Mouse (Mus musculus) stomach, embryonic 14.5 days (tissue): Measurements from ENCODE around the gene Erbb2. TPM values are rescaled to one million over a fixed set of nuclear protein-coding genes. Genes with fewer than 3 reads are reported as not detected.
"Not testable (repeated sequence)": the region's sequence is repeated elsewhere in the genome, so short reads cannot be mapped to it uniquely, and the experiment has no call there.

Source experiments
- ATAC-seq: fragments of 200-750 bp; cut with Nextera tagmentation; 2 replicates; pipeline ENCODE4 v1.8.0; 2017; ENCODE audit warnings: low read depth, moderate TSS enrichment; ENCODE audit not compliant: insufficient number of reproducible peaks, insufficient read depth, low FRiP score
- H3K27ac ChIP-seq: fragments of 300-500 bp; sonication (generic); 2 replicates; pipeline ENCODE4 v1.5.1; 2014; ENCODE audit warnings: mild to moderate bottlenecking, low read length, moderate library complexity, mixed read lengths
- H3K27me3 ChIP-seq: fragments of 300-500 bp; sonication (generic); 2 replicates; pipeline ENCODE4 v1.6.1; 2014; ENCODE audit warnings: low read length, control low read depth, mixed read lengths; ENCODE audit not compliant: control insufficient read depth, insufficient read depth
- H3K36me3 ChIP-seq: fragments of 300-500 bp; sonication (generic); 2 replicates; pipeline ENCODE4 v1.6.1; 2014; ENCODE audit warnings: mild to moderate bottlenecking, control low read depth, low read length, moderate library complexity, mixed read lengths; ENCODE audit not compliant: control insufficient read depth, insufficient read depth
- H3K4me1 ChIP-seq: fragments of 300-500 bp; sonication (generic); 2 replicates; pipeline ENCODE4 v1.6.1; 2014; ENCODE audit warnings: low read length, control low read depth, mixed read lengths; ENCODE audit not compliant: control insufficient read depth, insufficient read depth
- H3K4me2 ChIP-seq: fragments of 300-500 bp; sonication (generic); replicated peaks from 2 replicates; pipeline ENCODE4 v1.6.1; 2014; ENCODE audit warnings: low read depth, low read length, control low read depth
- H3K4me3 ChIP-seq: fragments of 300-500 bp; sonication (generic); 2 replicates; pipeline ENCODE4 v1.5.1; 2014; ENCODE audit warnings: low read depth, low read length, control low read depth
- H3K9ac ChIP-seq: fragments of 300-500 bp; sonication (generic); replicated peaks from 2 replicates; pipeline ENCODE4 v1.6.1; 2014; ENCODE audit warnings: low read depth, mild to moderate bottlenecking, control low read depth, low read length, moderate library complexity, mixed read lengths
- H3K9me3 ChIP-seq: fragments of 300-500 bp; sonication (generic); 2 replicates; pipeline ENCODE4 v1.6.1; 2016; ENCODE audit warnings: low read depth, low read length, control low read depth; ENCODE audit not compliant: control insufficient read depth
- WGBS: fragments of 180-500 bp; shearing (Covaris S2); extraction: QIAGEN DNeasy Blood & Tissue Kit; methylation state at CpG from one replicate; pipeline ENCODE4 v1.1.7; 2014; 5-methylcytosine and 5-hydroxymethylcytosine counted together
- polyA plus RNA-seq: library from polyadenylated mRNA; unstranded; fragments of >200 nt; fragmentation: Nextera tagmentation; extraction: Ambion mirVana; gene quantifications from 2 replicates; pipeline ENCODE4 v1.2.1, GENCODE M21; 2014

Erbb2 gene
- polyA plus RNA-seq, 1 experiment from 2014 or later = 48.0 TPM

GRCm38 (mm10) chr11:98382405-98382804, 29.9 kb upstream of the Erbb2 start:
- WGBS = 24% methylated on average over 2 of the region's 2 CpGs
- H3K36me3 ChIP-seq = peaks cover 32% of the 10 kb centered on the region

GRCm38 (mm10) chr11:98383261-98384030, 28.8 kb upstream of the Erbb2 start, which contains the start of gene Tcap:
Gene Tcap, plus strand, starts transcription at chr11:98383811.
- H3K27me3 ChIP-seq = peaks cover 9% of the 10 kb centered on the region; the same call in 1 of the 2 replicates
- H3K27ac ChIP-seq = no peak within 1 kb of the TSS
- no peak within 1 kb of the TSS for H3K4me3 ChIP-seq
- H3K4me1 ChIP-seq = no peaks in the 10 kb centered on the region
- 62% methylated on average over 14 of the region's 14 CpGs for WGBS
- no peak within 1 kb of the TSS for H3K4me2 ChIP-seq
- no peak within 1 kb of the TSS for H3K9ac ChIP-seq
- ATAC-seq = no peak
- H3K9me3 ChIP-seq = no peaks in the 10 kb centered on the region
- peaks cover 23% of the 10 kb centered on the region for H3K36me3 ChIP-seq

More at GRCm38 (mm10) chr11:98382405-98382804, 29.9 kb upstream of the Erbb2 start:
- not testable (repeated sequence) for H3K4me3 ChIP-seq, H3K27ac ChIP-seq, H3K9ac ChIP-seq, H3K27me3 ChIP-seq, H3K4me2 ChIP-seq, H3K4me1 ChIP-seq, ATAC-seq, H3K9me3 ChIP-seq

DNA sequence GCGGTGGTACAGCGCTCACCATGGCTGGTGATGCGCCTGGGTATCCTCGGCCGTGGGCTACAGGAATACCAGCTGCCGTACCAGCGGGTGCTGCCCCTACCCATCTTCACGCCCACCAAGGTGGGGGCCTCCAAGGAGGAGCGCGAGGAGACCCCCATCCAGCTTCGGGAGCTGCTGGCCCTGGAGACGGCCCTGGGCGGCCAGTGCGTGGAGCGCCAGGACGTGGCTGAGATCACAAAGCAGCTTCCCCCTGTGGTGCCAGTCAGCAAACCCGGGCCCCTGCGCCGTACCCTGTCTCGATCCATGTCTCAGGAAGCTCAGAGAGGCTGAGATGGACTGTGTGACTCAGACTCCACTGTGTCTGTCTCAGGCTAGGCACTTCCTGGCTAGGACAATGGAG, 28.1 kb upstream of the Erbb2 start:
- no peak overlapping the region for H3K27ac ChIP-seq

GRCm38 (mm10) chr11:98384721-98385637, 27.3 kb upstream of the Erbb2 start:
- WGBS = 64% methylated on average over 8 of the region's 8 CpGs
- H3K4me3 ChIP-seq = no peak overlapping the region
- no peak overlapping the region for H3K9ac ChIP-seq
- H3K27me3 ChIP-seq = peaks cover 9% of the 10 kb centered on the region; the same call in 1 of the 2 replicates
- no peaks in the 10 kb centered on the region for H3K4me1 ChIP-seq
- H3K9me3 ChIP-seq = no peaks in the 10 kb centered on the region
- H3K27ac ChIP-seq = no peak overlapping the region
- ATAC-seq = no peak
- H3K4me2 ChIP-seq = no peak overlapping the region
- peaks cover 8% of the 10 kb centered on the region for H3K36me3 ChIP-seq

More for the DNA sequence above, 28.1 kb upstream of the Erbb2 start:
- WGBS = 82% methylated on average over 20 of the region's 20 CpGs
- Histone ChIP-seq H3K9me3 (no peaks in the 10 kb centered on the region), H3K9ac (no peak overlapping the region), H3K36me3 (peaks cover 16% of the 10 kb centered on the region), H3K27me3 (peaks cover 9% of the 10 kb centered on the region; the same call in 1 of the 2 replicates), H3K4me2 (no peak overlapping the region), H3K4me1 (no peaks in the 10 kb centered on the region), H3K4me3 (no peak overlapping the region)
- no peak for ATAC-seq

GRCm38 (mm10) chr11:98385638-98386585, 26.4 kb upstream of the Erbb2 start, which contains the start of gene Pnmt:
Gene Pnmt, plus strand, starts transcription at chr11:98386450.
- H3K27me3 ChIP-seq = peaks cover 9% of the 10 kb centered on the region; the same call in 1 of the 2 replicates
- H3K4me1 ChIP-seq = no peaks in the 10 kb centered on the region
- H3K4me3 ChIP-seq = no peak within 1 kb of the TSS
- H3K36me3 ChIP-seq = peaks cover under 1% of the 10 kb centered on the region; the same call in 1 of the 2 replicates
- no peak within 1 kb of the TSS for H3K4me2 ChIP-seq
- WGBS = 48% methylated on average over 25 of the region's 25 CpGs
- no peak for ATAC-seq
- H3K9ac ChIP-seq = no peak within 1 kb of the TSS
- no peak within 1 kb of the TSS for H3K27ac ChIP-seq
- no peaks in the 10 kb centered on the region for H3K9me3 ChIP-seq

DNA sequence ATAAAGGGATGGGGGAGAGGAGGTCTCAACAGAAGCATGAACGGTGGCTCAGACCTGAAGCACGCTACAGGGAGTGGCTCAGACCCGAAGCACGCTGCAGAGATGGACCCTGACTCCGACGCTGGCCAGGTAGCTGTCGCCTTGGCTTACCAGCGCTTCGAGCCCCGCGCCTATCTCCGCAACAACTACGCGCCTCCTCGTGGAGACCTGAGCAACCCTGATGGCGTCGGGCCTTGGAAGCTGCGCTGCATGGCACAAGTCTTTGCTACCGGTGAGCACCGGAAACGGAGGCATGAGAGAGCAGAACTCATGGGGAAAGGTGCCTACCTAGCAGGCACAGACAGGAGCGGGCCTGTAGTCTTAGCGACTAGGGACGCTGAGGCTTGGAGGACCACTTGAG, 25.7 kb upstream of the Erbb2 start:
- Histone ChIP-seq H3K9me3 (no peaks in the 10 kb centered on the region), H3K4me1 (no peaks in the 10 kb centered on the region), H3K36me3 (no peaks in the 10 kb centered on the region), H3K4me2 (no peak overlapping the region), H3K27ac (no peak overlapping the region), H3K9ac (no peak overlapping the region), H3K4me3 (no peak overlapping the region), H3K27me3 (peaks cover 9% of the 10 kb centered on the region; the same call in 1 of the 2 replicates)
- 7% methylated on average over 24 of the region's 24 CpGs for WGBS
- ATAC-seq = no peak

- Histone ChIP-seq H3K9me3 (no peaks in the 10 kb centered on the region), H3K4me3 (no peak overlapping the region), H3K36me3 (no peaks in the 10 kb centered on the region), H3K4me2 (no peak overlapping the region), H3K4me1 (0 out of 2 replicates have a peak, but pooled peaks cover under 1% of the 10 kb centered on the region), H3K9ac (no peak overlapping the region), H3K27me3 (peaks cover 9% of the 10 kb centered on the region; the same call in 1 of the 2 replicates), H3K27ac (no peak overlapping the region)
- 48% methylated on average over 14 of the region's 14 CpGs for WGBS
- no peak for ATAC-seq
These were observed 25.2 kb upstream of the Erbb2 start for GRCm38 (mm10) chr11:98387056-98387577.
